Mouse (Mus musculus) heart, embryonic 12.5 days (tissue): ENCODE results near the gene Btnl2. TPM values are rescaled to one million over a fixed set of nuclear protein-coding genes. Genes with fewer than 3 reads are reported as not detected.

ENCODE experiments used
- ATAC-seq: fragments of 200-750 bp; cut with Nextera tagmentation; 2 replicates; pipeline ENCODE4 v1.8.0; 2017; ENCODE audit warnings: moderate TSS enrichment, moderate library complexity; ENCODE audit not compliant: insufficient number of reproducible peaks, low FRiP score
- H3K27ac ChIP-seq: fragments of 300-500 bp; sonication (generic); 2 replicates; pipeline ENCODE4 v1.5.1; 2016; ENCODE audit warnings: mild to moderate bottlenecking, moderate library complexity; ENCODE audit not compliant: poor library complexity, severe bottlenecking
- H3K27me3 ChIP-seq: fragments of 300-500 bp; sonication (generic); replicated peaks from 2 replicates; pipeline ENCODE4 v1.6.1; 2016; ENCODE audit warnings: mild to moderate bottlenecking, moderate library complexity
- H3K36me3 ChIP-seq: fragments of 300-500 bp; sonication (generic); 2 replicates; pipeline ENCODE4 v1.6.1; 2016; ENCODE audit warnings: mild to moderate bottlenecking, moderate library complexity
- H3K4me1 ChIP-seq: fragments of 300-500 bp; sonication (generic); replicated peaks from 2 replicates; pipeline ENCODE4 v1.6.1; 2016; ENCODE audit warnings: mild to moderate bottlenecking
- H3K4me2 ChIP-seq: fragments of 300-500 bp; sonication (generic); 2 replicates; pipeline ENCODE4 v1.6.1; 2016; ENCODE audit warnings: mild to moderate bottlenecking, moderate library complexity
- H3K4me3 ChIP-seq: fragments of 300-500 bp; sonication (generic); 2 replicates; pipeline ENCODE4 v1.5.1; 2016; ENCODE audit warnings: mild to moderate bottlenecking
- H3K9ac ChIP-seq: fragments of 300-500 bp; sonication (generic); 2 replicates; pipeline ENCODE4 v1.6.1; 2016; ENCODE audit warnings: mild to moderate bottlenecking, moderate library complexity
- H3K9me3 ChIP-seq: fragments of 300-500 bp; sonication (generic); replicated peaks from 2 replicates; pipeline ENCODE4 v1.6.1; 2016; ENCODE audit warnings: mild to moderate bottlenecking, moderate library complexity
- WGBS: fragments of 180-500 bp; shearing (Covaris S2); methylation state at CpG from one replicate; pipeline ENCODE4 v1.1.7; 2016; 5-methylcytosine and 5-hydroxymethylcytosine counted together
- polyA plus RNA-seq: library from polyadenylated mRNA; unstranded; fragments of >200 nt; fragmentation: Nextera tagmentation; extraction: Ambion mirVana; gene quantifications from 2 replicates; pipeline ENCODE4 v1.2.1, GENCODE M21; 2016

Gene Btnl2
- polyA plus RNA-seq, 1 experiment from 2014 or later = 0.09 TPM

DNA sequence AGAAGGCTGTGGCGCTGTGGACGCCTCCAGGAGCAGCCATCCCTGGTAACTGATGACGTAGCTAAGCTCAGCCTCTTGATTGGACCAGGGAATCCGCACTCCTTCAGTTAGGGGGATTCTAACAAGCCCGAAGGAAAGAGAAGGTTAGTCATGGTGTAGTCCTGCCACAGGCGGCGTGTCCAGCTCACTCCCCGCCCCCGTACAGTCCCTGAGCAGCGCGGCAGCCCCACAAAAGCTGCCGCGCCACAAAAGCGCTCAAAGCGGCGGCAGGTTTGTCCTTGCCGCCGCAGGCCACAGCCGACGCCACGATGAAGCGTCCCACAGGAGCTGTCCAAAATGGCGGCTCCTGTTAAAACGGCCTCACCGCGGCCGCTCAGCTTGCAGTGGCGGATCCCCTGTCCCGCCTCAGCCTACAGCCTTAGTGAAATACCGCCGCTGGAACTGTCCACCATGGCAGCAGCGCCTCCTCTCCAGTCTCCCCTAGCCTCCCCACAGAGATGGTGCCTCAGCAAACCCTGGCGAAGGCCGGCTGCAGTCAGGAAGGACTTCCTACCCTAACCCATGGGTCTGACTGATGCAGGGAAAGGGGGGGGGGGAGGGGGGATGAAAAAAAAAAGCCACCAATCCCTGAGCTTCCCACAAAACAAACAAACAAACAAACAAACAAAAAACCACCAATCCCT lies 44.2 kb downstream of the Btnl2 start, which contains the start of gene BC051142:
Gene BC051142 (plus strand): TSS at position 110 of the 683 bp plus-strand sequence.
- Histone ChIP-seq H3K36me3 (no peaks in the 10 kb centered on the region), H3K27me3 (peaks cover 16% of the 10 kb centered on the region), H3K27ac (no peak within 1 kb of the TSS), H3K9me3 (no peaks in the 10 kb centered on the region), H3K4me3 (peak within 1 kb of the TSS; percentile 62), H3K4me2 (peak within 1 kb of the TSS; percentile 86), H3K4me1 (no peaks in the 10 kb centered on the region), H3K9ac (peak within 1 kb of the TSS; percentile 63)
- ATAC-seq = peak; percentile 77; the same call in 1 of the 2 replicates
- 7% methylated on average over 34 of the region's 34 CpGs for WGBS

DNA sequence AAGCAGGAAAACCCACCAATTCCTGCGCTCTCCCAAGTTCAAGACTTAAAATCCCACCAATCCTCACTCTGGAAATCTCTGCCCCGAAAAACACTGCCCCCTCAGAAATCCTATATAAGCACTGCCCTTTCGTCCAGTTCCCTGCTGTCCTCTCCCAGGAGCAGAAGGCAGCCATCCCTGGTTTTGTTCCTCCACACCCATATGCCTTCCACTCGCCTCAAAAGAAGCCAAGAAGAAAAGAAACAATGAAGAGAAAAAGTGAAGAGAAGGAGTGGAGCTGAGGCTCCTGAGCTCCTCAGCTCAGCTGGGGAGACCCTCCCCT lies 44.7 kb downstream of the Btnl2 start:
- Histone ChIP-seq H3K4me1 (no peaks in the 10 kb centered on the region), H3K9ac (no peak overlapping the region), H3K36me3 (no peaks in the 10 kb centered on the region), H3K9me3 (no peaks in the 10 kb centered on the region), H3K4me2 (peak overlapping the region; percentile 86), H3K4me3 (no peak overlapping the region), H3K27me3 (peaks cover 16% of the 10 kb centered on the region), H3K27ac (no peak overlapping the region)
- 45% methylated on average over 4 of the region's 4 CpGs for WGBS
- no peak for ATAC-seq

DNA sequence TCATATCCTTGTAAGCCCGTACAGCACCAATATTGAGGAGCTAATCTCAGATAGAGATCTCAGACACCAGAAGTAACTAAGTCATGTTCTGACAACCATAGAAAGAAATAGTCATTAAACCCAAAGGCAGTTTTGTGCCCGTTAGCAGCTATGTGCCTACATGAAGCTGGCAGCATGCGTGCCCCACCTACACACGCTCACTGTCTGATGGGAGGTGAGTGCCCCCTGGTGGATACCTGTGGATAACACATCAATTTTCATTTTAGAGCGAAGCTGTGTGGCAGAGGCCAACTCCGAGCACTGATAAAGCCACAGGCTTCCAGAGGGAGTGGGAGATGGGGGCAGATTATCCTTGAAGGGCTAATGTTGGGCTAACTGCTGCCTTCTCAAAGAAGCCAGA lies 56.5 kb downstream of the Btnl2 start:
- no peaks in the 10 kb centered on the region for H3K4me1 ChIP-seq
- no peak overlapping the region for H3K4me2 ChIP-seq
- no peaks in the 10 kb centered on the region for H3K9me3 ChIP-seq
- no peak for ATAC-seq
- H3K4me3 ChIP-seq = no peak overlapping the region
- no peaks in the 10 kb centered on the region for H3K36me3 ChIP-seq
- H3K27ac ChIP-seq = no peak overlapping the region
- H3K27me3 ChIP-seq = peaks cover 14% of the 10 kb centered on the region
- 23% methylated on average over 6 of the region's 6 CpGs for WGBS
- no peak overlapping the region for H3K9ac ChIP-seq

Other genes with a start within 250 kb of the Btnl2 start
- 3.9 and 7.8 TPM in 2 replicates for gene H2-DMa, start 235.3 kb upstream of the Btnl2 start, polyA plus RNA-seq
- 89.4 and 90.6 TPM in 2 replicates for gene Brd2, start 232.2 kb upstream of the Btnl2 start, polyA plus RNA-seq
- gene H2-DMb2, start 211.5 kb upstream of the Btnl2 start, polyA plus RNA-seq = 0.21 TPM in 1 of 2 replicates, not detected in the other
- 0.33 and 0.41 TPM in 2 replicates for gene H2-DMb1, start 201.8 kb upstream of the Btnl2 start, polyA plus RNA-seq
- gene Tap1, start 167.3 kb upstream of the Btnl2 start, polyA plus RNA-seq = 1.1 TPM in 2 replicates
- 0.59 and 0.91 TPM in 2 replicates for gene Psmb9, start 167.1 kb upstream of the Btnl2 start, polyA plus RNA-seq
- gene Psmb8, start 157.1 kb upstream of the Btnl2 start, polyA plus RNA-seq = 1.9 and 2.0 TPM in 2 replicates
- 1.3 and 1.7 TPM in 2 replicates for gene Tap2, start 151.3 kb upstream of the Btnl2 start, polyA plus RNA-seq
- 0.15 TPM in 1 of 2 replicates, not detected in the other for gene H2-Ob, start 115.9 kb upstream of the Btnl2 start, polyA plus RNA-seq
- 11.8 and 15.2 TPM in 2 replicates for gene H2-Ab1, start 97.1 kb upstream of the Btnl2 start, polyA plus RNA-seq
- 0.20 and 0.33 TPM in 2 replicates for gene H2-Aa, start 67.0 kb upstream of the Btnl2 start, polyA plus RNA-seq
- gene H2-Eb1, start 49.0 kb upstream of the Btnl2 start, polyA plus RNA-seq = 1.4 and 2.6 TPM in 2 replicates
- gene H2-Eb2, start 29.2 kb upstream of the Btnl2 start, polyA plus RNA-seq = not detected in 2 replicates
- not detected in 2 replicates for gene Btnl1, start 22.3 kb downstream of the Btnl2 start, polyA plus RNA-seq
- gene BC051142, start 44.0 kb downstream of the Btnl2 start, polyA plus RNA-seq = not detected in 2 replicates
- not detected in 2 replicates for gene Btnl4, start 122.5 kb downstream of the Btnl2 start, polyA plus RNA-seq
- gene Btnl6, start 162.5 kb downstream of the Btnl2 start, polyA plus RNA-seq = not detected in 2 replicates
- 5.7 and 6.5 TPM in 2 replicates for gene Notch4, start 209.4 kb downstream of the Btnl2 start, polyA plus RNA-seq
- gene Gpsm3, start 235.0 kb downstream of the Btnl2 start, polyA plus RNA-seq = 4.4 and 4.6 TPM in 2 replicates
- 13.0 and 13.2 TPM in 2 replicates for gene Pbx2, start 236.4 kb downstream of the Btnl2 start, polyA plus RNA-seq
- 3.8 TPM in 2 replicates for gene Ager, start 243.0 kb downstream of the Btnl2 start, polyA plus RNA-seq
- gene Rnf5, start 248.9 kb downstream of the Btnl2 start, polyA plus RNA-seq = 123 and 126 TPM in 2 replicates
- gene Agpat1, start 249.4 kb downstream of the Btnl2 start, polyA plus RNA-seq = 52.5 and 52.8 TPM in 2 replicates